Mouse (Mus musculus) liver (tissue): ENCODE measurements around the gene Trip11.

Experiments used
- DNase-seq: peaks from one replicate; pipeline ENCODE4 v3.0.0-alpha.2; 2020; ENCODE audit warnings: mixed read lengths

The Trip11 gene

GRCm38 (mm10) chr12:101818608-101819370 lies 94.3 kb downstream of the Trip11 start, which contains the start of gene Fbln5:
TSS of gene Fbln5 (minus strand) at chr12:101819055.
- peak; percentile 25 for DNase-seq

GRCm38 (mm10) chr12:101818246-101818607 lies 94.8 kb downstream of the Trip11 start:
- no peak for DNase-seq

- peak; percentile 9 for DNase-seq
These were observed 96.3 kb downstream of the Trip11 start for GRCm38 (mm10) chr12:101816810-101817209.

GRCm38 (mm10) chr12:101815796-101816195 lies 97.3 kb downstream of the Trip11 start:
- no peak for DNase-seq

- DNase-seq, result no peak
These were observed 98.6 kb downstream of the Trip11 start for GRCm38 (mm10) chr12:101814423-101814822.

GRCm38 (mm10) chr12:101811181-101811580 lies 101.9 kb downstream of the Trip11 start:
- no peak for DNase-seq

GRCm38 (mm10) chr12:101810515-101810914 lies 102.6 kb downstream of the Trip11 start:
- DNase-seq, result no peak

- no peak for DNase-seq
These were observed 105.7 kb downstream of the Trip11 start for GRCm38 (mm10) chr12:101807400-101807799.

- no peak for DNase-seq
These were observed 110.6 kb downstream of the Trip11 start for GRCm38 (mm10) chr12:101802445-101802844.

- no peak for DNase-seq
These were observed 111.3 kb downstream of the Trip11 start for GRCm38 (mm10) chr12:101801744-101802143.

GRCm38 (mm10) chr12:101801051-101801450 lies 112.0 kb downstream of the Trip11 start:
- DNase-seq, result no peak

GRCm38 (mm10) chr12:101798189-101798922 lies 114.7 kb downstream of the Trip11 start:
- no peak for DNase-seq

- DNase-seq, result no peak
These were observed 118.6 kb downstream of the Trip11 start for GRCm38 (mm10) chr12:101794458-101794857.

- no peak for DNase-seq
These were observed 119.8 kb downstream of the Trip11 start for GRCm38 (mm10) chr12:101793221-101793621.

- no peak for DNase-seq
These were observed 120.4 kb downstream of the Trip11 start for GRCm38 (mm10) chr12:101792684-101793083.

- no peak for DNase-seq
These were observed 123.3 kb downstream of the Trip11 start for GRCm38 (mm10) chr12:101789767-101790166.

GRCm38 (mm10) chr12:101789250-101789649 lies 123.8 kb downstream of the Trip11 start:
- no peak for DNase-seq
